Mouse (Mus musculus) T-helper 2 cell (primary cell): ENCODE measurements around the gene Folr1.

Source experiments
- in situ Hi-C: fragments of 300-600 bp; cut with MboI, MseI; formaldehyde crosslinking; loops from one replicate; pipeline ENCODE4 v1.15.1; 2025; ENCODE audit warnings: high pct_unique_total_duplicates

Gene Folr1

GRCm38 (mm10) chr7:101868241-101869162 is 2.1 kb downstream of the Folr1 start:
- in situ Hi-C loops = no loop called here

- in situ Hi-C loops = no loop called here
Observed at GRCm38 (mm10) chr7:101867482-101867881, 3.1 kb downstream of the Folr1 start.

GRCm38 (mm10) chr7:101866491-101867265 is 3.9 kb downstream of the Folr1 start:
- in situ Hi-C loops = no loop called here

GRCm38 (mm10) chr7:101863415-101863814 is 7.2 kb downstream of the Folr1 start, which contains the start of gene Anapc15:
Gene Anapc15 (plus strand): TSS chr7:101863715.
- in situ Hi-C loops = no loop called here

- in situ Hi-C loops = no loop called here
Observed at GRCm38 (mm10) chr7:101862291-101862690, 8.3 kb downstream of the Folr1 start.

GRCm38 (mm10) chr7:101860978-101861377 is 9.6 kb downstream of the Folr1 start:
- in situ Hi-C loops = no loop called here

GRCm38 (mm10) chr7:101858362-101858761 is 12.2 kb downstream of the Folr1 start:
- in situ Hi-C loops = no loop called here

- in situ Hi-C loops = no loop called here
Observed at GRCm38 (mm10) chr7:101857094-101857493, 13.5 kb downstream of the Folr1 start, which contains the start of gene Folr2. Gene Folr2 (minus strand): TSS chr7:101857194.

GRCm38 (mm10) chr7:101853816-101854215 is 16.8 kb downstream of the Folr1 start:
- in situ Hi-C loops = loop anchor here (5.0 kb wide), 1 partner anchor 33 kb away; no protein-coding TSS in a partner anchor

GRCm38 (mm10) chr7:101852846-101853245 is 17.7 kb downstream of the Folr1 start:
- in situ Hi-C loops = loop anchor here (5.0 kb wide), 1 partner anchor 34 kb away; no protein-coding TSS in a partner anchor

- in situ Hi-C loops = loop anchor here (5.0 kb wide), 1 partner anchor 36 kb away; no protein-coding TSS in a partner anchor
Observed at GRCm38 (mm10) chr7:101851689-101852088, 18.9 kb downstream of the Folr1 start.

GRCm38 (mm10) chr7:101847934-101848333 is 22.7 kb downstream of the Folr1 start:
- in situ Hi-C loops = no loop called here

GRCm38 (mm10) chr7:101844186-101844585 is 26.4 kb downstream of the Folr1 start:
- in situ Hi-C loops = no loop called here

GRCm38 (mm10) chr7:101837606-101838471 is 32.7 kb downstream of the Folr1 start, which contains the start of gene Inppl1:
Gene Inppl1 (minus strand): TSS chr7:101838229.
- in situ Hi-C loops = no loop called here

GRCm38 (mm10) chr7:101837154-101837605 is 33.4 kb downstream of the Folr1 start:
- in situ Hi-C loops = no loop called here

- in situ Hi-C loops = no loop called here
Observed at GRCm38 (mm10) chr7:101836271-101837153, 34.1 kb downstream of the Folr1 start.

- in situ Hi-C loops = no loop called here
Observed at GRCm38 (mm10) chr7:101835457-101836109, 35.0 kb downstream of the Folr1 start.

GRCm38 (mm10) chr7:101834903-101835302 is 35.7 kb downstream of the Folr1 start:
- in situ Hi-C loops = no loop called here

- in situ Hi-C loops = no loop called here
Observed at GRCm38 (mm10) chr7:101833916-101834584, 36.5 kb downstream of the Folr1 start.
